Mouse (Mus musculus) liver, adult 2 months (tissue): ENCODE results near the gene Mthfd1l. TPM values are rescaled to one million over a fixed set of nuclear protein-coding genes. Genes with fewer than 3 reads are reported as not detected.

ENCODE experiments used
- DNase-seq: peaks from one replicate; pipeline ENCODE4 v3.0.0-alpha.2; 2011; ENCODE audit warnings: low read depth, low spot score; ENCODE audit errors: extremely low read depth
- H3K27ac ChIP-seq: fragments of 200-500 bp; replicated peaks from 2 replicates; pipeline ENCODE4 v1.5.1; 2012; ENCODE audit warnings: low read depth, mild to moderate bottlenecking, control low read depth, inconsistent platforms, low read length; ENCODE audit not compliant: insufficient read depth
- H3K27me3 ChIP-seq: fragments of 200-500 bp; 2 replicates; pipeline ENCODE4 v1.6.1; 2012; ENCODE audit warnings: mild to moderate bottlenecking, moderate library complexity, low read length, inconsistent platforms; ENCODE audit not compliant: control insufficient read depth, insufficient read depth
- H3K36me3 ChIP-seq: fragments of 200-500 bp; 2 replicates; pipeline ENCODE4 v1.6.1; 2012; ENCODE audit warnings: low read length, inconsistent platforms; ENCODE audit not compliant: control insufficient read depth, insufficient read depth
- H3K4me1 ChIP-seq: fragments of 200-500 bp; 2 replicates; pipeline ENCODE4 v1.6.1; 2011; ENCODE audit warnings: low read length; ENCODE audit not compliant: control insufficient read depth, insufficient read depth
- H3K4me3 ChIP-seq: fragments of 200-500 bp; 2 replicates; pipeline ENCODE4 v1.5.1; 2011; ENCODE audit warnings: low read depth, mild to moderate bottlenecking, control low read depth, low read length, moderate library complexity; ENCODE audit not compliant: insufficient read depth
- H3K79me2 ChIP-seq: fragments of 200-500 bp; 2 replicates; pipeline ENCODE4 v1.6.1; 2012; ENCODE audit warnings: inconsistent platforms, mild to moderate bottlenecking, low read length, moderate library complexity; ENCODE audit not compliant: control insufficient read depth, insufficient read depth
- H3K9ac ChIP-seq: fragments of 200-500 bp; 2 replicates; pipeline ENCODE4 v1.6.1; 2012; ENCODE audit warnings: low read depth, mild to moderate bottlenecking, control low read depth, inconsistent platforms, low read length
- CTCF ChIP-seq: fragments of 200-500 bp; IDR thresholded peaks from 2 replicates; pipeline ENCODE4 v1.5.1; 2011; ENCODE audit warnings: low read depth, low read length, control low read depth
- POLR2A ChIP-seq: fragments of 200-500 bp; IDR thresholded peaks from 2 replicates; pipeline ENCODE4 v1.6.1; 2011; ENCODE audit warnings: low read length, control low read depth; ENCODE audit not compliant: insufficient read depth; ENCODE audit errors: extremely low read depth
- WGBS: fragments of 180-500 bp; shearing (Covaris S2); methylation state at CpG from one replicate; pipeline ENCODE4 v1.1.7; 2018; 5-methylcytosine and 5-hydroxymethylcytosine counted together
- polyA plus RNA-seq: library from polyadenylated mRNA; depleted of rRNA; stranded (reverse); fragments of >200 nt; gene quantifications from 2 replicates; pipeline ENCODE4 v1.2.3, GENCODE M21; 2012
- total RNA-seq: library from RNA; depleted of rRNA; stranded (reverse); fragments of >200 nt; gene quantifications from 2 replicates; pipeline ENCODE4 v1.2.3, GENCODE M21; 2014

Mthfd1l gene
- total and polyA plus RNA-seq, 2 experiments, result 0.31 to 1.0 TPM

DNA sequence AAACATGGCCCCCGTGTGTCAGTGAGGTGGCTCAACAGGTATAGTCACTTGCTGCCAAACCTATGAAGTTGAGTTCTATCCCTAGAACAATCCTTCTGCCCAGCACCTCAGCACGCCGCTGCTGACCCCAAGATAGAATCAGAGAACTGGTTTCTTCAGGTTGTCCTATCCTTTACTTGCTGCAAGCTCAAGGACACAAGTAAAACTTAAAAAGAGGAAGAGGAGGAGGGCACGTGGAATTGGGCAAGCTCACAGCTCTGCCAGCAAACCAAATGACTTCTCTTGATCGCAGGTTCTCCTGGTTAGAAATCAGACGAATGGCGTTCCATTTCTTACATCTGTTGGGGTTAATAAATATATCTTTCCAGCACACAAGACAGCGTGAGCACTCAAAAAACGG, 681 bp upstream of the Mthfd1l start:
- H3K9ac ChIP-seq, result no peak overlapping the region
- no peaks in the 10 kb centered on the region for H3K27me3 ChIP-seq
- H3K4me3 ChIP-seq, result no peak overlapping the region
- H3K36me3 ChIP-seq, result no peaks in the 10 kb centered on the region
- DNase-seq, result no peak
- no peak overlapping the region for H3K27ac ChIP-seq
- H3K4me1 ChIP-seq, result no peaks in the 10 kb centered on the region; the same call in 1 of the 2 replicates
- WGBS, result 83% methylated on average over 9 of the region's 9 CpGs
- H3K79me2 ChIP-seq, result no peaks in the 10 kb centered on the region
- TF ChIP-seq CTCF, result no peak
- no peak for TF ChIP-seq POLR2A

- TF ChIP-seq POLR2A (no peak), CTCF (no peak)
- peak; percentile 44 for DNase-seq
- peak overlapping the region; percentile 6; the same call in 1 of the 2 replicates for H3K27ac ChIP-seq
- peak overlapping the region; percentile 67 for H3K4me3 ChIP-seq
- no peaks in the 10 kb centered on the region for H3K36me3 ChIP-seq
- peaks cover 2% of the 10 kb centered on the region; the same call in 1 of the 2 replicates for H3K4me1 ChIP-seq
- under 1% methylated on average over 39 of the region's 39 CpGs for WGBS
- peak overlapping the region; percentile 59 for H3K9ac ChIP-seq
- no peaks in the 10 kb centered on the region for H3K79me2 ChIP-seq
- H3K27me3 ChIP-seq, result no peaks in the 10 kb centered on the region
These were observed 712 bp downstream of the Mthfd1l start for GRCm38 (mm10) chr10:3973589-3974070.

DNA sequence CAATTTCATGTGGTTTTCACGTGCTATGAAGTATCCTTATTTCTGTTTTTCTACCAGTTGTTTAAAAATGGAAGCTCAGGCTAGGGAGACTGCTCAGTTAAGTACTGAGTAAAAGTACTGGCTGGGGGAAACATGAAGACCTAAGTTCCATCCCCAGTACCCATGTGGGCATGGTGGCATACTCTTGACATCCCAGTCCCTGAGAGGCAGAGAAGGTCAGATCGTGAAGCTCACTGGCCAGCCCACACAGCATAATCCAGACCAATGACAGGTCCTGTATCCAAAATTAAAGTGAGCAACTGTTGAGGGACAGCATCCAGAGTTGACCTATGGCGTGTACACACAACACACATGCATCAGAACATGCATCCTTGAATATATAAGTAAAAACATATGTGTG, 1.5 kb downstream of the Mthfd1l start:
- WGBS, result 81% methylated on average over 3 of the region's 3 CpGs
- Histone ChIP-seq H3K9ac (no peak overlapping the region), H3K4me3 (no peak overlapping the region), H3K79me2 (no peaks in the 10 kb centered on the region), H3K27me3 (no peaks in the 10 kb centered on the region), H3K27ac (no peak overlapping the region), H3K36me3 (no peaks in the 10 kb centered on the region), H3K4me1 (peaks cover 3% of the 10 kb centered on the region; the same call in 1 of the 2 replicates)
- DNase-seq, result no peak
- TF ChIP-seq CTCF (no peak), POLR2A (no peak)

DNA sequence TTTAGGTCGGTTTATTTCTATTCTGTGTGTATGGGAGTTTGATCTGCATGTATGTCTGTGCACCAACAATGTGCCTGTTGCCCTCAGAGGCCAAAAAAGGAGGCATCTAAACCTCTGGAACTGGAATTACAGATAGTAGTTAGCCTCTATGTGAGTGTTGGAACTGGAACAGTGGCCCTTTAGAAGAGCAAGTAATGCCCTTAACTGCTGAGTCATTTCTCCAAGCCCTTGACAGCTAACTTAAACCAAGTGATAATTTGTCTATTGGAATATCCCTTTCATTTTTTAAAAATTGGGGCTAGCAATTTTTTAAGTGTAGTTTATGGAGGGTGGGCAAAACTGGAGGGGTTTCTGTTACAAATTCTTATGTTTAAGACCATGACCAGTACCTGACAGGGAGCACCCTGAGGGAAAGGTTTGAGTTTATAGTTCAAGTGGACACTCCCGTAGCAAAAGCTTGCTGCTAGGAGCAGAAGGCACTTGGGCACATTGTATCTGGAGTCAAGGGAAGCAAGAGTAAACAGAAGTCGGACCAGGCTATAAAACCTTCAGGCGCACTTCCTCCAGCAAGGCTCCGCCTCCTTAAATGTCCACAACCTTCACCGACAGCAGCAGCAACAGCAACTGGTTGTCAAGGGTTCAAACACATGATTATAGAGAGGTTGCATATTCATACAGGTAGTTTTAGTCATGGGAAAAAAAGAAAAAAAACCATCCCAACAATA, 3.1 kb downstream of the Mthfd1l start:
- WGBS, result 62% methylated on average over 6 of the region's 6 CpGs
- no peak overlapping the region for H3K9ac ChIP-seq
- H3K27ac ChIP-seq, result no peak overlapping the region
- H3K36me3 ChIP-seq, result no peaks in the 10 kb centered on the region
- no peak overlapping the region for H3K4me3 ChIP-seq
- H3K27me3 ChIP-seq, result no peaks in the 10 kb centered on the region
- H3K4me1 ChIP-seq, result peaks cover 3% of the 10 kb centered on the region; the same call in 1 of the 2 replicates
- H3K79me2 ChIP-seq, result no peaks in the 10 kb centered on the region
- DNase-seq, result no peak
- TF ChIP-seq POLR2A, result no peak
- TF ChIP-seq CTCF, result no peak

- 64% methylated on average over 4 of the region's 4 CpGs for WGBS
- H3K9ac ChIP-seq, result no peak overlapping the region
- H3K4me1 ChIP-seq, result peaks cover 3% of the 10 kb centered on the region; the same call in 1 of the 2 replicates
- H3K79me2 ChIP-seq, result no peaks in the 10 kb centered on the region
- no peaks in the 10 kb centered on the region for H3K27me3 ChIP-seq
- H3K36me3 ChIP-seq, result no peaks in the 10 kb centered on the region
- H3K4me3 ChIP-seq, result no peak overlapping the region
- TF ChIP-seq CTCF (no peak), POLR2A (no peak)
- no peak overlapping the region for H3K27ac ChIP-seq
- DNase-seq, result no peak
These were observed 3.7 kb downstream of the Mthfd1l start for GRCm38 (mm10) chr10:3976623-3977010.

- no peak overlapping the region for H3K9ac ChIP-seq
- no peak overlapping the region for H3K4me3 ChIP-seq
- H3K79me2 ChIP-seq, result no peaks in the 10 kb centered on the region
- no peak overlapping the region for H3K27ac ChIP-seq
- TF ChIP-seq CTCF, result no peak
- no peak for TF ChIP-seq POLR2A
- no peaks in the 10 kb centered on the region for H3K27me3 ChIP-seq
- H3K4me1 ChIP-seq, result peaks cover 3% of the 10 kb centered on the region; the same call in 1 of the 2 replicates
- no peaks in the 10 kb centered on the region for H3K36me3 ChIP-seq
- DNase-seq, result peak; percentile 83
- WGBS, result 25% methylated on average over 3 of the region's 3 CpGs
These were observed 5.4 kb downstream of the Mthfd1l start for GRCm38 (mm10) chr10:3978326-3978725.
